Mouse (Mus musculus) thymus, postnatal 10 days (tissue): ENCODE results near the gene Itpr2.

Source experiments
- DNase-seq, 2 experiments: peaks; one replicate each; pipeline ENCODE4 v3.0.0; 2021; ENCODE audit warnings: low spot score in 2 of 2

Itpr2 gene

DNA sequence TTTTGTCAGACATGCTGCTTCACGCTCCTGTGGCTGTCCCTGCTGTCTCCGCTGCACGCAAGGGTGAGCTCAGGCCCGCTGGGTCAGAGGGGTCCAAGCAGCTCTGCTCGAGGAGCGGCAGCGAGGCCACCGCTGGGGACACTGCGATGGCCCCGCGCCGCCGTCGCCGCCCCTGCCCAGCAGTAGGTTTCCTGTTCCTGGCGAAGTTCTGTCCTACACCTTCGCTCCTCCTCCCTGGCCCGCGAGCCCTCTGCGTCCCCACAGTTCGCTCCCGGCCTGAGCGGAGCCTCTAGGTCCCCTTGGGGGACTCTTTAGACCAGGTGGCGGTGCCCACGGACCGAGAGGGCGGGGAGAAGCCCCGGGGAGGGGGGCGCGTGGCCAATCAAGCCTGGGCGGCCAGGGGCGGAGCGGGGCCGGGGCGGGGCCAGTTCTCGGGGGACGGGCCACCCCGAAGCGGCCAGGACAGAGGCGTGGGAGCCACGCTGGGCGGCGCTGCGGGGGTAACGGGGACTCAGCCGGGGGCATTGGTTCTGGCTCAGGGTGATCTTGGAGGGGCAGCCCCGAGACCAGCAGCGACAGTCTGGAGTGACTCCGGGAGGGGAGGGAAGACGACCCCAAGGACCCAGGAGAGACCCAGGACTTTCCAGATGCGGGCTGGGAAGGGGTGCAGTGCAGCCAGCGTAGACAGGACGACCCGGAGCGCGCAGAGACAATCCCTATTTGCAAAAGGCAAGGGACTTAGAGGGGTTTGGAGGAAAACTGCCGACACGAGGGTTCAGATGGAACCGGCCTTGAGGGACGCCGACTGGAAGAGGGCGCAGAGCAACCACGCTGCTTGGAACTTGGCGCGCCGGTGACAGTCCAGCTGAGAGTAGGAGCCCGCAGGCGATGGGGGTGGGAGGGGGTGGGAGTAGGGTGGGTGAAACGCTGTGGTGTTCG is at the start of gene Itpr2:
TSS of gene Itpr2 (minus strand) at position 358 of the 939 bp plus-strand sequence.
- DNase-seq = peak; percentile 79 to 82

DNA sequence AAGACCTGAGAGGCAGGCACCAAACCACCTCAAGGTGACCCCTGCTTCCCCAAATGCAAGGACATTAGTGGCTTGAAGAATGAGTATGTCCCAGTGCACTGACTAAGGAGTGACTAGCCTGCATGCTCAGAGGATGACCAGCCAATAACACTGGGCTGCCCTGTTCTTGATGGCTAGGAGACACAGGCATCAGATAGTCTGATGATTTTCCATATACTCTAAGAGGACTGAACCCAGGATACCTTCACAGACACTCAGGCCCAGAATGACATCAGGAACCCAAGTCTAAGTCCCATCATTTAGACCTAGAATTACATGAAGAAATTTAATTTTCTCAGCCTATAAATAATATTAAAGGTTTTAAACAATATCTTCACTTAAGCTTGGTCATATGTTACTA is 49.3 kb upstream of the Itpr2 start:
- DNase-seq = no peak

DNA sequence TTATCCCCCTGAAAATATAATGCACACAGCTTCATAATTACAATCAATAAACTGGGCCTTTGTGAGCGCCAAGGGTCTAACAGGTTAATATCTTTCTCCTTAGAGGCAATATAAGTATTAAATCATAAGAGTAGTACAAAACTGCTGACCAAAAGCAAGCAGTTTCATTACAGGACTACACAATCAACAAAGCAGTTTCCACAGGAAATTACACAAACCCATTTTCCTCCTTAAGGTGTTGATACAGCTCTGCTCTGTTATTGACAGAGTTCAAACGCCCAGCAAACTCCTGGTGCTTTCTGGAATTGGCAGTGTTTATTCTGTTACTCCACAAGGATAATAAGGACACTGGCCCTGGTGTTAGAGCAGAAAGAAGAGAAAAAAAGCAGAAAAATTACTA is 48.4 kb upstream of the Itpr2 start:
- no peak for DNase-seq

DNA sequence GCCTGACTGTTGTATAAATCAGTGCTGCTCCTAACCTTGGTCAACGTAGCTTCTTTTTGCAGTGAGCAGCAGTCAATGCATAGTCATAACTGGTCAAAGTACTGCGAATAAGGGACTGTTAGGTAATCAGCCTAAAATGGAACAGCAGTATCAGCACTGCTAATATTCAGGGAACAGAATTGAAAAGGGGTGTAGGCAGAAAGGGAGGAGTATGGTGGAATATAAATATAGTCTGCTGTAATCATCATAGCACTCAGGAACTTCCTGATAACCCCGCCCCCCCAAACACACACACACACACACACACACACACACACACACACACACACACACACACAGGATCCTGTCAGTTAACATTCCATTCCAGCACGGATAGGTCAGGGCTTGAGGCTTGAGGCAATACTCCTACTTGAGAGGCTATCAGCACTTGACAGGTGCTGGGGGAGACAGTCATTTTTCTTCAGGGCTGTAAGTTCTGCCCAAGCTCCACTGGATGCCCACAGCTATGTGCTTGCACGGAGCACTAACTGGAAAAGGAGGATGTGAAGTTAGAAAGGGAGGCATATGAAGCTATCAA is 43.4 kb upstream of the Itpr2 start:
- DNase-seq = no peak

DNA sequence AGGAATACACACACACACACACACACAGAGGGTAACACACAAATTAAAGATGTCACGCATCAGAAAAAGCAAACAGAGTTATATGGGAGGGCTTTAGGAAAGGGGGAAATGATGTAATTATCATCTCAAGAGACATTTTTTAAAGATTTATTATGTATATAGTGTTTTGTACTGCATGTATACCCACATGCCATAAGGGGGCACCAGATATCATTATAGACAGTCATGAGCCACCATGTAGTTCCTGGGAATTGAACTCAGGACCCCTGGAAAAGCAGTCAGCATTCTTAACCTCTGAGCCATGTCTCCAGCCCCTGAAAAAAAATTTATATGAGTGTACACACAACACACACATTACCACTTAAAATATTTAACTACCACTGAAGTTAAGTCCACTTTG is 42.6 kb upstream of the Itpr2 start:
- DNase-seq = no peak

DNA sequence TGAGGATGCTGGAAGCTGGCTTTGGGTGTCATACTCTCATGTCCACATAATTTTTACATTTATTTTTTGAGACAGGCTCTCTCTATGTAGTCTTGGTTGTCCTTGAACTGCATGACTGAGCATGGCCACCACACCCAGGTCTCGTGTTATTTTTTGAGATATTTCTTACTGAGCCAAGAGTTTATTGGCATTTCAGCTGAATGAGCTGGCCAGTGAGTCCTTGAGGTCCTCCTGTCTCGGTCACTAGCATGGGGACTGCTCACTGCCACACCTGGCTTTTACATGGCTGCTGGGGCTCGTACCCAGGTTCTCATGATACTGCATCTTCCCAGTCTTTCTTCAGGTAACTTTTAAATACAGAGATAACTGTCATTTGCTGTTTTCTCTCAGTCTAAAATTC is 38.4 kb upstream of the Itpr2 start:
- no peak for DNase-seq

DNA sequence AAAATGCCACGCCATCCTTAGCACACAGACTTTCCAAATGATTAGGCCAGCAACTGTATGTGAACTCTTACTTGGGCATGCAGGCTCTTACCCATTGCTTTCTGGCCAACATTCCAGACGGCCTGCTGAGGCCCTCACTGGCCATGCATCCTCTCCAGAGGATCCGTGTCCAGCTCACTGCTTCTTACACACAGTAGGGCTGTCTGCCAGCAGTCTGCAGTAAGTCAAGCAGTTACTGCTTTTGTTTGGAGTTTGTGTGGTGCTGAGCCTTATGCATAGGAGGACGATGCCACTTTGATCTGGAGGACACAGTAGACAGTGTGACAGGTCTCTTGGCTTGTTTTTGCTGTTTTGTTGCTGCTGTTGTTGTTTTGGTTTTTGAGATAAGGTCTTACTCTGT is 36.6 kb upstream of the Itpr2 start:
- no peak for DNase-seq

DNA sequence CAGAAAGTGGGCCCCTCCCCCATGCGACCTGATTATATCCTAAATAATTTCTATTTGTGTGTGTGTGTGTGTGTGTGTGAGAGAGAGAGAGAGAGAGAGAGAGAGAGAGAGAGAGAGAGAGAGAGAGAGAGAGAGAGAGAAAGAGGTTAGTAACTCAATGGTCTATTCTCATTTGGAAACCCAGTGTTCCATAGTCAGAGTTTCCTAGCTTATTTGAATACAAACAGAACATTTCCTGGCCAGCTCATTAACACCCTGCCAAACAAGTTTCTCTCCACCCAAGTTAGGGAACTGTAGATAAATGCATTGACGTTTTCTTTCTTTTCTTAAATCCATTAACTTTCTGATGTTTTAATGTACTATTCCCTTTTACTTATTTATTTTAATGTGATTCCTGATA is 36.0 kb upstream of the Itpr2 start:
- no peak for DNase-seq

DNA sequence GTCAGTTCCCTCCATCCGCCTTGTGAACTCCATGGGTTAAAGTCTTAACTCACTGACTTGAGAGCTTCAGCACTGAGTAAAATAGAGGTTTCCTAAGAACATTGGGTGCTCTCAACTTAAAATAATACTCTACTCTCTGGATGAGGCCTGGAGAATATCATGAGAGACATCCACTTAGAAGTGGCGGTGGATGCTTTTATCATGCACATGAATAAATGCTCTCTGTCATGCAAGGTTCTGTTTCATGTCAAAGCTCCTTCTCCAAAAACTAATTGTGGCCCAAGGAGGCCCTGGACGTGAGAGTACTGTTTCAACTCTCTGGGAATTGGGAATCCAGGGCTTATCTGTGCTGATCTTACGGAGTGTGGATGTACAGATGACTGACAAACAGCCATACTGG is 35.1 kb upstream of the Itpr2 start:
- DNase-seq = no peak

DNA sequence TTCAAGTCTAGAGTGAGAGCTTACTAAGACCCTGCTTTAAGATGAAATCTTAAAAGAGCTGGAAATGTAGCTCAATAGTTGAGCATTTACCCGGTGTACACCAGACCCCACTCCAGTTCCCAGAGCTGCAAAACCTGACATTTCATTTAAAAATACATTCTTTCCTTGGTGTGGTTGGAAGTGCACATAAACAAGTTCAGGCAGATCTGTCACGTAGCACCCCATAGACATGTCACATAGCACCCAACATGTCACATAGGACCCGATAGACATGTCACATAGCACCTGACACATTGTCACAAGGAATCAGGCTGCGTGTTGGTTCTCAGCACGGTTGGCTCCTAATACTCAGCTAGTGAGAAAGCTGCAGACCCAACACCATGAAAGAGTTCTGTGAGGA is 33.5 kb upstream of the Itpr2 start:
- no peak for DNase-seq

DNA sequence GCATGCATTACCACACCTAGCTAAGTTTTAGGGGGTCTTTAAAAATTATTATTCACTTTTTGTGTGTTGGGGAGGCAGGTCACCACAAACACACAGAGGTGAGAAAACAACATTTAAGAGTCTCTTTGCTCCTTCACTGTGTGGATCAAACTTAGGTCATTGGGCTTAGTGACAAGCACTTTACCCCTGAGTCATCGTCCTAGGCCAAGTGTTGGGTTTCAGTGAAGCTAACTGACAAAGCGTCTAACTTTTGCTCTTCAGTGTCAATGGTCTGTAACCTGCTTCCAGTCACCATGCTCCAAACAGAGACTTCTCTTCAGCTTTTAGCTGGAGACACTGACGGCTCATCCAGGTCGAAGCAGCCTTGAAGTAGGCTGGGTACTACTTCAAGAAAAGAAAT is 31.1 kb upstream of the Itpr2 start:
- DNase-seq = no peak

DNA sequence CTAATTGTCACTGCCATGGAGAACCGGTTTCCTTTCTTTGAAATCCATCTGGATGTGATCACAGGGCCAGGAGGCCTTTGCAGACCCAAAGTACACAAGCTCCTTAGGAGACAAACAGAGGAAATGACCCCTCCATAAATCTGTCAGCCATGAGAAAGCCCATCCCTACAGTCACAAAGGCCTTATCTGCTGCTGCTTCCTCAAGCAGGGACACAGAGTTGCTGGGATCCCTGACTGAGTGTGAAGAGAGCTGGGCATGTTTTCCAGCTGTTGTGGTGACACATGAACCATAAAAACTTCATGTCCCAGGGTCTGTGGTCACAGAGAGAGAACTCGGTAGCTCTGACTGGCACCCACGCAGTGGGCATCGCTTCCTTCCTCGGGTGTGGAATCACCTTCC is 28.7 kb upstream of the Itpr2 start:
- DNase-seq = no peak

DNA sequence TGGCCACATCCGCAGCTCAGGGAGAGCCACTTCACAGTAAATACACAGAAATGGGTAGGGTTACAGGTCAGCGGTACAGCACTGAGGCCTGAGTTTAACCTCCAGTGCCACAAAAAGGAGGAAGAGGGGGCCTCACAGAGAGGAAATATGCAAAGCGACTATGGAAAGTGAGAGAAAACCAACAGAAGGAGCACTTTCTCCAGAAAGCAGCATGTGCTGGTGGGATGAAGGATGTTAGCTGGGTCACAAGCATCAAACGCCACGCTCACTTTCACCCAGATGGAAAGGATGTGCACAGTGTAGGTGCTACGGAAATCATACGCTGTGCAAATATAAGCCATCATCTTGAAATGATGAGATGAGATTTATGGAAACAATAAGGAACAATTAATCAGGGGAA is 28.3 kb upstream of the Itpr2 start:
- no peak for DNase-seq

DNA sequence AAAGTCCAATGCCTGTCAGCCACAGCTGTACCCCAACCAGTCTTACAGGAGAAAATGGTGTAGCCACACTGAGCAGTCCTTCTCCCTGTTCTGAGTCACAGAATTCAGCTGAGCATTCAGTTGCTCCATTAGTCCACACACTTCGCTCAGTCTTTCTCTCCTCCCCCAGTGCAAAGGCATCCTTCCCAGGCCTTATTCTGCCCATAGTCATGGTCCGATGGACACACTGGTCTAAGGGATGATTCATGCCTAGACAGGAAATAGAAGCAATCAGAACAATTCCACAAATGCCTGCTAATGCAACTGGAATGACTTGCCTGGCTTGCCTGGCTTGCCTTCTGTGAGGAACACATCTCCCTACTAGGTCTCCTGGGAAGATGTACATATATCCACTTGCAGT is 25.5 kb upstream of the Itpr2 start:
- no peak for DNase-seq

DNA sequence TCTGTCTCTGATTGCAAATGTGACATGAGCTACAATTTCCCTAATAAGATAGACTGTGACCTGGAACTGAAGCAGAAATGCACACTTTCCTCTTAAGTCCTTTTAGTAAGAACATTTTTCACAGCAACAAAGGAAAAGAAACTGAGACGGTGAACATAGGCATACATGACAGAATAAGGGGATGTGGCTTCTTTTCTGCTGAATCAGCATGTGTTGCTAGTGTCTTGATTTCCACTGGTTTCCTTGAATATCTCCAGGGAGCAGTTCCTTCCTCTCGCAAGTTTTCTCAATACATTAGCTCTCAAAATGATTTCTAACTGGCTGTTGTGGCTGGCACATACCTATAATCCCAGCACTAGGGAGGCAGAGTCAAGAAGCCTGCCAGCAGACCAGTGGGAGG is 23.5 kb upstream of the Itpr2 start:
- no peak for DNase-seq

DNA sequence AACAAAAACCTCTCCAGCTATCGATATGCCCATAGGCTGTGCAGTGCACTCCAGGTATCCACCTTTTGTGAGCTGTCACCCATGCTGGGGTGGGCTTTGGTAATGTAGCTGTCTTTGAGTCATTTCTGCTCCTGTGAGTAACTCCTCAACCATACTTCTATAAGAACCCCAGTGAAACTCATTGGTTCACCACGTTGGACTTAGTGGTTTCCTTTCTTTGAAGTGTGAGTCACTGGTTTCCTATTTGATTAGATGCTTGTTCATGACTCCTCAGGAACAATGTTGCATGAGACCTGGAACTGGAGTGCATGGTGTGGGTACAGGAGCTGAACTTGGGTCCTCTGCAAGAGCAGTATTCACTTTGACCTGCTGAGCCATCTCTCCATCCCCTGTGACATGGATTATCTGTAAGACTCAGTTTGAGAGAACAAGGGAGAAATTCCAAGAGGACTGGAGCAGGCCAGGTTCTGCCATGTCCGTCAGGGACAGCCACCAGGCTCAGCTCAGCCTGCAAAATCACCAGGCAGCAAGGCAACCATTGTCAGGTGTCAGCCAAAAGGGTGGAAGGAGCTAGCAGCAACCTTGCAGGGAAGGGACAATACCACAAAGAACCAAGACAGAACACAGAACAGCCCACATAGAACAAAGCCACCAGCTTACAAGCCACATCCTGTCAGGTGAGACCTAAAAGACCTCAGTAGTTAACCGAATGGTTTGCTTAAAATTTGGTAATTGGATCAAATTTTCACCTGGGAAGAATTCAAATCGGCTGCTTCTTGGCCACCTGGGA is 19.6 kb upstream of the Itpr2 start:
- DNase-seq = peak; percentile 47 to 50

DNA sequence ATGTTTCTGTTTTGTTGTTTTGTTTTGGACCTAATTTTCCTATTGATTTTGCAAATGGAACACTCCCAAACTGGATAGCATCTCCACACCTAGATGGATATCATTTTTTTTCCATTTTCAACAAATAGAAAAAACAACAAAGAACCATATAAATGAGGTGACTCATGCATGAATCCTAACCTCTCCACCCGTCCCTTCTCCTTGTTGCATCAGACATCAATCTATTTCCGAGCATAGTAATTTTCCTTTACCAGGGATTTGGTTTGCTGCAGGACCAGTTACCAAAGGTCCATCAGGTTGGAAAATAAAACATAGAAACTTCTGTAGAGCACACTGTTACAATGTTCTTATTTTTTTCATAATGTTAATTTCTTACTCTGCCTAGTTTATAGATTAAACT is 17.0 kb upstream of the Itpr2 start:
- no peak for DNase-seq

DNA sequence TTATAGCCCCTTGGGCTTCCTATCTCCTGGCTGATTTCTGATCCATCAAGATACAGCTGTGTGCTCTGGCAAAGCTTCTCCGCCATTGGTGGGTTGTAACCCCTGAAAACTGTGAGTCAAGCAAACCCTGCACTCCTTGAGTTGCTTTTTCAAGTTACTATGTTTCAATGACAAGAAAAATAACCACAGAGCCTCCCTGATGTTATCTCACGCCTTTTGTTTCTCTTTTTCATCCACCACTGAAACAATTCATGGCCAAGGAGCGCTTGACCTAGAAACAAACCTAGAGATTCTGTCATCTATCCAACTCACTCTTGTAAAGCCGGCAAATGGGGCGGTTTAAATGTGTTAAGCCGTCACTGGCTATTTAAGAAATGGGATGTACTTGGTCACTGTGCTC is 13.9 kb upstream of the Itpr2 start:
- no peak for DNase-seq

DNA sequence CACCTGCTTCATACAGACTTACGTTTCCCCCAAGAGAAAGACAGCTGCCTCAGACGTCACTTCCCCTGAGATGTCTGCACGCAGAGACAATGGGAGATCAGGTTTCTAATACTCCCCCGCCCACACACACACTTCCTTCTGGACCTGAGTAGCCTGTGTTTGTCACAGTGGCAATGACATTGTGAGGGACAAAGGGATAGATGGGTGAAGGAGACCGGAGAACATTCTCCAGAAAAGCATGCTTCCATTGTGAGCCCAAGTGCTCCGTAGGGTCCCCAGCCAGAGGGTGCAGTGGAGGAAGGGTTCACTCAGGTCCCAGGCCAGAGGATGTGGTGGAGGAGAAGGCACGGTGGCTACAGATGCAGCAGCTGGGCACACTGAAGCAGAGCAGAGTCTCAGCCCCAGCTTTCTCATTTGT is 12.5 kb upstream of the Itpr2 start:
- peak; percentile 66 to 71 for DNase-seq

DNA sequence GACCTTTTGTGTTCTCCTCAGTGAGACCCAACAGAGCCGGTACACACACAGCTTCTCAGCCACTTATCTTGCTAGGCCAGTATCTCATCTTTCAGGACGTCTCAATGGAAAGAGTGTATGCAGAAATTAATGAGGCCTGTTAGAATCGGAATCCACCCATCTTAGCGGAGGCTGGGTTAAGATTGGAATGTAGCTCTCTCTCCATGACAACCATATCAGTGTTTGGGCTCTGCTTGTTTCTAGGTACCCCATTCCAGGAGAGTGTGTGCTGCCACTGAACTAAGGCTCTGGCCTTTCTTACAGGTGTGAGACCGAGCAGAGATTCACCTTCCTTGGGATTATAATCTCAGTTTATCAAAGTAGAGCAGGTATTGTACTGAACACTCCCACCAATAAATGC is 11.9 kb upstream of the Itpr2 start:
- no peak for DNase-seq

DNA sequence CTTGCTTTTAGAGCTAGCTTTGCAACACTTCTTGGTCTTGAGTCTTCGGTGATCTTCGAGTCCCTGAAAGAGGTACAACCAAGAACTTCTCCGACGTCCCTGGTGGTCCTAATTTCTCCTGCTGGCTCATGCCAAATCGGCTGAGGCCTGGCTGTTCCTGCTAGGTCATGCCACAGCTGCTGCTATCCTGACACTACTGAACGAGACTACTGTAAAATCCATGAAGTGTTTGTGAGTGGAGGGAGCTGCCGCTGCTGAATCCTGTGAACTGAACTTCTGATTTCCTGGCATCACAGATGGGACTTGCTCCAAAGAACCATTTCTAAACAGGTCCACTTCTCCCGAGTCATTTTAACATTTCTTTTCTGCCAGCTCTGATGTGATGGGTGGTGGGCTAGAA is 11.4 kb upstream of the Itpr2 start:
- DNase-seq = no peak

DNA sequence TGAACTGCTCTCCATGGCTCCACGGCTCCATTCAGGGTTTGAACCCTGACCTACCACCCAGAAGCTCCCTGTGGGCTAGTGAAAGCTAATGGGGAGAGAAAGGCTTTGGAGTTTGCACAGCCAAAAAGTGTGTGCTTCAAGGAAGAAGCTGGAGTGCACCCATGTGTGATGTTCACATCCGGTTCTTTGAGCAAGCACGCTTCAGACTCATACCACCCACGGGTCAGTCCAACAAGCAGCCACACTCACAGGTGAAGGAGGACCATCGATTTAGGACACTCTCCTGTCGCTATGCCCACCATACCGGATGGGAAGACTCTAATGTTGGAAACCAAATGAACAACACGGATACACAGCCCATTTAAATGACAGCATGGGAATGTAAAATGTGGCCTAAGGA is 9.5 kb upstream of the Itpr2 start:
- DNase-seq = no peak

DNA sequence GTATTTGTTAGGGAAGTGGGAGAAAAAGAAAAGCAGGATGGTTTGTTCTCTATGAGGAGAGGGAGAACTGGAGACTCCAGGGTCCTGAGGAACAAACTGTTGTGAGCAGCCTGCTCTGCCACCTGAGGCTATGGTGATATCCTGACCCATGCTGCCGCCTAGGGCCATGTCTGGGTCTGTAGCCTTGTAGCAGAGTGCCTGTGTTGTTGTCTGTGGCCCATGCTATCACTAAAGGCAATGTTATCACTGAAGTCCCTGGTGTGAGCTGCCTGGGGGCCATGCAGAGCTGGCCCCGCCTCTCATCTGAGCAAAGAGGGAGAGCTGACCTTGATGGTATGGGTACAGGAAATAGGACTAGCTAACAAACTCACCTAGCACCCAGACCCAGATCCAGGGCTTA is 7.9 kb upstream of the Itpr2 start:
- DNase-seq = no peak
